Mouse (Mus musculus) midbrain, postnatal 0 days (tissue): ENCODE measurements around the gene Olfr1126. TPM values are rescaled to one million over a fixed set of nuclear protein-coding genes. Genes with fewer than 3 reads are reported as not detected.
"Not testable (repeated sequence)": the region's sequence is repeated elsewhere in the genome, so short reads cannot be mapped to it uniquely, and the experiment has no call there.

ENCODE experiments used
- ATAC-seq: fragments of 200-750 bp; cut with Nextera tagmentation; 2 replicates; pipeline ENCODE4 v1.8.0; 2017; ENCODE audit warnings: moderate number of reproducible peaks, mild to moderate bottlenecking, moderate TSS enrichment, moderate library complexity; ENCODE audit not compliant: low FRiP score
- DNase-seq: peaks from one replicate; pipeline ENCODE4 v3.0.0-alpha.2; 2015; ENCODE audit warnings: low spot score
- H3K27ac ChIP-seq: fragments of 300-500 bp; sonication (generic); 2 replicates; pipeline ENCODE4 v1.5.1; 2014; ENCODE audit warnings: low read depth, mild to moderate bottlenecking, low read length, mixed read lengths
- H3K27me3 ChIP-seq: fragments of 300-500 bp; sonication (generic); 2 replicates; pipeline ENCODE4 v1.6.1; 2014; ENCODE audit warnings: low read length, control low read depth, mixed read lengths; ENCODE audit not compliant: insufficient read depth
- H3K36me3 ChIP-seq: fragments of 300-500 bp; sonication (generic); 2 replicates; pipeline ENCODE4 v1.6.1; 2014; ENCODE audit warnings: low read length, control low read depth, mixed read lengths; ENCODE audit not compliant: insufficient read depth
- H3K4me1 ChIP-seq: fragments of 300-500 bp; sonication (generic); 2 replicates; pipeline ENCODE4 v1.6.1; 2014; ENCODE audit warnings: mild to moderate bottlenecking, control low read depth, antibody characterized with exemption, low read length, mixed read lengths; ENCODE audit not compliant: insufficient read depth
- H3K4me2 ChIP-seq: fragments of 300-500 bp; sonication (generic); 2 replicates; pipeline ENCODE4 v1.6.1; 2014; ENCODE audit warnings: low read depth, mild to moderate bottlenecking, low read length, mixed read lengths; ENCODE audit not compliant: poor library complexity, severe bottlenecking
- H3K4me3 ChIP-seq: fragments of 300-500 bp; sonication (generic); 2 replicates; pipeline ENCODE4 v1.5.1; 2014; ENCODE audit warnings: low read depth, mild to moderate bottlenecking, low read length, moderate library complexity
- H3K9ac ChIP-seq: fragments of 300-500 bp; sonication (generic); replicated peaks from 2 replicates; pipeline ENCODE4 v1.6.1; 2014; ENCODE audit warnings: mild to moderate bottlenecking, low read length, moderate library complexity, mixed read lengths; ENCODE audit not compliant: poor library complexity, severe bottlenecking
- H3K9me3 ChIP-seq: fragments of 300-500 bp; sonication (generic); 2 replicates; pipeline ENCODE4 v1.6.1; 2016; ENCODE audit warnings: low read length, control low read depth
- CTCF ChIP-seq: IDR thresholded peaks from 2 replicates; pipeline ENCODE4 v1.5.1; 2016; ENCODE audit warnings: antibody characterized with exemption, mild to moderate bottlenecking
- WGBS: fragments of 180-500 bp; shearing (Covaris S2); extraction: QIAGEN DNeasy Blood & Tissue Kit; methylation state at CpG from one replicate; pipeline ENCODE4 v1.1.7; 2014; 5-methylcytosine and 5-hydroxymethylcytosine counted together
- polyA plus RNA-seq: library from polyadenylated mRNA; unstranded; fragments of >200 nt; fragmentation: Nextera tagmentation; extraction: Ambion mirVana; gene quantifications from 2 replicates; pipeline ENCODE4 v1.2.1, GENCODE M21; 2015
- total RNA-seq: library from RNA; depleted of rRNA; stranded (reverse); fragments of >200 nt; gene quantifications from 2 replicates; pipeline ENCODE4 v1.2.3, GENCODE M21; 2014; rRNA removed

The Olfr1126 gene
- total and polyA plus RNA-seq, 2 experiments from 2014 or later = not detected

- no peak for DNase-seq
- no peak for TF ChIP-seq CTCF
- ATAC-seq = no peak
- H3K4me2 ChIP-seq = no peak overlapping the region
- H3K27ac ChIP-seq = no peak overlapping the region
- no peaks in the 10 kb centered on the region for H3K9me3 ChIP-seq
- 86% methylated on average over 4 of the region's 4 CpGs for WGBS
- H3K4me3 ChIP-seq = no peak overlapping the region
- H3K4me1 ChIP-seq = no peaks in the 10 kb centered on the region
- H3K9ac ChIP-seq = no peak overlapping the region
- H3K36me3 ChIP-seq = no peaks in the 10 kb centered on the region
- no peaks in the 10 kb centered on the region for H3K27me3 ChIP-seq
Measured at GRCm38 (mm10) chr2:87481158-87481557, 27.4 kb downstream of the Olfr1126 start.

- H3K27ac ChIP-seq = no peak overlapping the region
- no peak overlapping the region for H3K4me3 ChIP-seq
- no peaks in the 10 kb centered on the region for H3K36me3 ChIP-seq
- DNase-seq = no peak
- H3K4me1 ChIP-seq = no peaks in the 10 kb centered on the region
- TF ChIP-seq CTCF = no peak
- no peak overlapping the region for H3K4me2 ChIP-seq
- no peaks in the 10 kb centered on the region for H3K9me3 ChIP-seq
- 87% methylated on average over 2 of the region's 2 CpGs for WGBS
- no peak overlapping the region for H3K9ac ChIP-seq
- no peak for ATAC-seq
- H3K27me3 ChIP-seq = no peaks in the 10 kb centered on the region
Measured at GRCm38 (mm10) chr2:87482276-87482675, 28.5 kb downstream of the Olfr1126 start.

GRCm38 (mm10) chr2:87496993-87497392, 43.2 kb downstream of the Olfr1126 start, which contains the start of gene Pramel7:
Gene Pramel7, minus strand, starts transcription at chr2:87497093.
- ATAC-seq, H3K27ac ChIP-seq, H3K9ac ChIP-seq, H3K4me1 ChIP-seq, H3K4me2 ChIP-seq, H3K36me3 ChIP-seq, H3K9me3 ChIP-seq, H3K4me3 ChIP-seq, DNase-seq, H3K27me3 ChIP-seq: not testable (repeated sequence)
- 82% methylated on average over 4 of the region's 5 CpGs for WGBS

GRCm38 (mm10) chr2:87506265-87506664, 52.5 kb downstream of the Olfr1126 start, which contains the start of gene Pramel6:
Gene Pramel6, plus strand, starts transcription at chr2:87506565.
- Histone ChIP-seq H3K9ac (no peak within 1 kb of the TSS), H3K9me3 (no peaks in the 10 kb centered on the region), H3K4me3 (no peak within 1 kb of the TSS), H3K27ac (no peak within 1 kb of the TSS), H3K36me3 (no peaks in the 10 kb centered on the region), H3K4me2 (no peak within 1 kb of the TSS), H3K4me1 (no peaks in the 10 kb centered on the region), H3K27me3 (no peaks in the 10 kb centered on the region)
- ATAC-seq = no peak
- TF ChIP-seq CTCF = no peak
- WGBS = 86% methylated on average over 6 of the region's 6 CpGs
- no peak for DNase-seq

Other genes with a start within 250 kb of the Olfr1126 start
- gene Olfr1113, start 245.0 kb upstream of the Olfr1126 start, total RNA-seq = not detected in 2 replicates
- not detected in 2 replicates for gene Olfr1113, start 245.0 kb upstream of the Olfr1126 start, polyA plus RNA-seq
- not detected in 2 replicates for gene Olfr1115, start 205.9 kb upstream of the Olfr1126 start, total RNA-seq
- gene Olfr1115, start 205.9 kb upstream of the Olfr1126 start, polyA plus RNA-seq = not detected in 2 replicates
- gene Olfr1116, start 186.4 kb upstream of the Olfr1126 start, total RNA-seq = not detected in 2 replicates
- not detected in 2 replicates for gene Olfr1116, start 186.4 kb upstream of the Olfr1126 start, polyA plus RNA-seq
- not detected in 2 replicates for gene Olfr1118, start 146.4 kb upstream of the Olfr1126 start, total RNA-seq
- not detected in 2 replicates for gene Olfr1118, start 146.4 kb upstream of the Olfr1126 start, polyA plus RNA-seq
- gene Olfr1120, start 99.1 kb upstream of the Olfr1126 start, total RNA-seq = not detected in 2 replicates
- gene Olfr1120, start 99.1 kb upstream of the Olfr1126 start, polyA plus RNA-seq = not detected in 2 replicates
- not detected in 2 replicates for gene Olfr1121, start 84.1 kb upstream of the Olfr1126 start, total RNA-seq
- not detected in 2 replicates for gene Olfr1121, start 84.1 kb upstream of the Olfr1126 start, polyA plus RNA-seq
- gene Olfr1122, start 68.1 kb upstream of the Olfr1126 start, total RNA-seq = not detected in 2 replicates
- not detected in 2 replicates for gene Olfr1122, start 68.1 kb upstream of the Olfr1126 start, polyA plus RNA-seq
- gene Olfr1123, start 37.3 kb upstream of the Olfr1126 start, total RNA-seq = not detected in 2 replicates
- gene Olfr1123, start 37.3 kb upstream of the Olfr1126 start, polyA plus RNA-seq = not detected in 2 replicates
- gene Olfr1124, start 23.7 kb upstream of the Olfr1126 start, total RNA-seq = not detected in 2 replicates
- 0.10 TPM in 1 of 2 replicates, not detected in the other for gene Olfr1124, start 23.7 kb upstream of the Olfr1126 start, polyA plus RNA-seq
- not detected in 2 replicates for gene Pramel7, start 43.1 kb downstream of the Olfr1126 start, total RNA-seq
- not detected in 2 replicates for gene Pramel7, start 43.1 kb downstream of the Olfr1126 start, polyA plus RNA-seq
- not detected in 2 replicates for gene Pramel6, start 52.6 kb downstream of the Olfr1126 start, total RNA-seq
- gene Pramel6, start 52.6 kb downstream of the Olfr1126 start, polyA plus RNA-seq = not detected in 2 replicates
- 0.52 TPM in 1 of 2 replicates, not detected in the other for gene Olfr153, start 77.8 kb downstream of the Olfr1126 start, total RNA-seq
- not detected in 2 replicates for gene Olfr153, start 77.8 kb downstream of the Olfr1126 start, polyA plus RNA-seq
- not detected in 2 replicates for gene Olfr1128, start 91.6 kb downstream of the Olfr1126 start, total RNA-seq
- not detected in 2 replicates for gene Olfr1128, start 91.6 kb downstream of the Olfr1126 start, polyA plus RNA-seq
- not detected in 2 replicates for gene Olfr1129, start 119.9 kb downstream of the Olfr1126 start, total RNA-seq
- gene Olfr1129, start 119.9 kb downstream of the Olfr1126 start, polyA plus RNA-seq = not detected in 2 replicates
- not detected in 2 replicates for gene Olfr1130, start 152.2 kb downstream of the Olfr1126 start, total RNA-seq
- not detected in 2 replicates for gene Olfr1130, start 152.2 kb downstream of the Olfr1126 start, polyA plus RNA-seq
- gene Olfr1131, start 173.1 kb downstream of the Olfr1126 start, total RNA-seq = 0.38 TPM in 1 of 2 replicates, not detected in the other
- gene Olfr1131, start 173.1 kb downstream of the Olfr1126 start, polyA plus RNA-seq = not detected in 2 replicates
- gene Olfr1132, start 183.6 kb downstream of the Olfr1126 start, total RNA-seq = not detected in 2 replicates
- gene Olfr1132, start 183.6 kb downstream of the Olfr1126 start, polyA plus RNA-seq = not detected in 2 replicates
- gene Olfr1133, start 193.4 kb downstream of the Olfr1126 start, total RNA-seq = not detected in 2 replicates
- not detected in 2 replicates for gene Olfr1133, start 193.4 kb downstream of the Olfr1126 start, polyA plus RNA-seq
- gene Olfr1134, start 204.5 kb downstream of the Olfr1126 start, total RNA-seq = not detected in 2 replicates
- gene Olfr1134, start 204.5 kb downstream of the Olfr1126 start, polyA plus RNA-seq = not detected in 2 replicates
- gene Olfr1135, start 219.7 kb downstream of the Olfr1126 start, total RNA-seq = not detected in 2 replicates
- not detected in 2 replicates for gene Olfr1135, start 219.7 kb downstream of the Olfr1126 start, polyA plus RNA-seq
- not detected in 2 replicates for gene Olfr1136, start 240.0 kb downstream of the Olfr1126 start, total RNA-seq
- not detected in 2 replicates for gene Olfr1136, start 240.0 kb downstream of the Olfr1126 start, polyA plus RNA-seq